Mouse (Mus musculus) C2C12 (cell line): ENCODE results near the gene Cda. TPM values are rescaled to one million over a fixed set of nuclear protein-coding genes. Genes with fewer than 3 reads are reported as not detected.

Experiments
- H3K27me3 ChIP-seq: one replicate; pipeline ENCODE4 v1.6.1; 2011; ENCODE audit not compliant: control insufficient read depth, insufficient read depth, insufficient read length
- H3K36me3 ChIP-seq: one replicate; pipeline ENCODE4 v1.6.1; 2011; ENCODE audit not compliant: control insufficient read depth, insufficient read depth
- H3K4me3 ChIP-seq: one replicate; pipeline ENCODE4 v1.5.1; 2011; ENCODE audit warnings: mild to moderate bottlenecking, control low read depth; ENCODE audit not compliant: poor library complexity, insufficient read depth, severe bottlenecking
- H3K79me2 ChIP-seq: one replicate; pipeline ENCODE4 v1.6.1; 2011; ENCODE audit not compliant: control insufficient read depth, insufficient read depth
- H3K79me3 ChIP-seq: one replicate; pipeline ENCODE4 v1.6.1; 2011; ENCODE audit warnings: low read depth, control low read depth
- H3ac ChIP-seq: one replicate; pipeline ENCODE3; 2011; ENCODE audit warnings: low read depth; ENCODE audit not compliant: control insufficient read depth, insufficient read length
- CEBPB ChIP-seq: IDR thresholded peaks from one replicate; pipeline ENCODE4 v1.6.1; 2011; ENCODE audit warnings: low read depth, mild to moderate bottlenecking, control low read depth, moderate library complexity
- CTCF ChIP-seq: IDR thresholded peaks from one replicate; pipeline ENCODE4 v1.5.1; 2011; ENCODE audit not compliant: control insufficient read depth, insufficient read depth, insufficient read length
- FOSL1 ChIP-seq: IDR thresholded peaks from one replicate; pipeline ENCODE4 v1.8.0; 2011; ENCODE audit warnings: mild to moderate bottlenecking, low read length; ENCODE audit not compliant: poor library complexity, insufficient read depth, severe bottlenecking
- MAX ChIP-seq: IDR thresholded peaks from one replicate; pipeline ENCODE4 v1.6.1; 2011; ENCODE audit warnings: mild to moderate bottlenecking, control low read depth
- MYOD1 ChIP-seq: IDR thresholded peaks from one replicate; pipeline ENCODE4 v1.6.1; 2011; ENCODE audit warnings: low read depth; ENCODE audit not compliant: control insufficient read depth, insufficient read length
- MYOG ChIP-seq: IDR thresholded peaks from one replicate; pipeline ENCODE4 v1.6.1; 2011; ENCODE audit not compliant: control insufficient read depth, insufficient read length; ENCODE audit errors: extremely low read depth
- USF1 ChIP-seq: IDR thresholded peaks from one replicate; pipeline ENCODE4 v1.6.1; 2011; ENCODE audit warnings: low read depth, mild to moderate bottlenecking, control low read depth, moderate library complexity
- polyA plus RNA-seq: library from polyadenylated mRNA; unstranded; fragments of >200 nt; fragmentation: generic; extraction: Trizol; gene quantifications from one replicate; pipeline ENCODE4 v1.2.1, GENCODE M21; 2012; ENCODE audit warnings: missing spikeins

Gene Cda
- polyA plus RNA-seq, 1 experiment: 8.7 TPM

DNA sequence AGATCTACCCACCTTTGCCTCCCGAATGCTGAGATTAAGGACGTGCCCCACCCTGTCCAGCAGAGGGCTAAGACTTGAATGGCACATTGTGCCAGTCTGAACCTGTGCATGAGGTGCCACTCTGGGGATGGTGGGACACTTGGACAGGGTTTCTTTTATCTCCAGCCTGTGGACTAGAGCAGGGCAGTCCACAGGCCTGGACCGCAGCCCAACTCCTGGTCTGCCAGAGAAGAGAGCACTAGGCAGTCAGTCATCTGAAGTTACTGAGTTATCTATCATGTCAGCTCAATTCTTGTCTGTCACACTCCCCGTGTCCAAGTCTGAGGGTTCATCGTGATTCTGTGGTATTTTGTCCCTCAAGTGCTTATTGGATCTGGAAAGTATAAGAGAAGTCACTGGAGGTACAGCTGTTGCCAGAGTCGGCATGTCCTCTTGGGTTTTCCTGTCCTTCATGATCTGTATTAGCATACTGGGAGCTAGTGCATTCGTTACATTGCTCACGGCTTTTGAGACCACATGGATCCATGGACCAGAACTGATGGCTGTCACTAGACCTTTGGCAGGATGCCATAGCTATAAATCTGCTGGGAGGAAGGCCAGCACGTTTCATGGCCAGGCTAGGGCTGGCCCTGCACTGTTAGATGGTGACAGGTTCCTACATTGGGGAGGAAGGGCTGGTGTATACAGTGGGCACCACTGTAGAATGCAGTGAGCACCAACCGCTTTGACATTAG is 14.2 kb downstream of the Cda start:
- TF ChIP-seq MYOD1: no peak
- no peak for TF ChIP-seq CEBPB
- TF ChIP-seq USF1: no peak
- TF ChIP-seq MAX: no peak
- no peak for TF ChIP-seq MYOG
- H3K79me2 ChIP-seq: no peaks in the 10 kb centered on the region
- H3K27me3 ChIP-seq: no peaks in the 10 kb centered on the region
- no peak overlapping the region for H3ac ChIP-seq
- H3K4me3 ChIP-seq: no peak overlapping the region
- H3K36me3 ChIP-seq: no peaks in the 10 kb centered on the region
- H3K79me3 ChIP-seq: no peaks in the 10 kb centered on the region

DNA sequence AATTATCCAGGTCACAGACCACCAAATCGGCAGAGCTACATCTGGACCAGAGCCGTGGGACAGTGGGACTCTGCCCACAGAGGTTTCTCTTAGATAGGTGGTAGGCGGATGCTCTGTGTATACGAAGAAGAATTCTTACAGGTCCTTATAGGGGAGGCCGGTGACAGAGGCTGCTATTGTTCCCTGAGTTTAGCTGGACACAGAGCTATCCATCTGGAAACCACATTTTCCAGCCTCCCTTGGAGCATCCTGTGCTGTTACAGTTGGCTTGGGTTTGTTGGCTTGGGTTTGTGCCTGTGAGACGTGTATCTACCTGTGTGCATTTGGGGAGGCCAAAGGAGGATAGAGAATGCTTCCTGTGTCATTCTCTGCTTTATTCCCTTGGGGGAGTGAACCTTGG is 15.1 kb downstream of the Cda start:
- TF ChIP-seq CTCF (no peak), USF1 (no peak), MYOD1 (no peak), FOSL1 (no peak), MAX (no peak), CEBPB (no peak), MYOG (no peak)
- no peaks in the 10 kb centered on the region for H3K79me3 ChIP-seq
- no peak overlapping the region for H3ac ChIP-seq
- H3K4me3 ChIP-seq: no peak overlapping the region
- H3K36me3 ChIP-seq: no peaks in the 10 kb centered on the region
- H3K79me2 ChIP-seq: no peaks in the 10 kb centered on the region
- no peaks in the 10 kb centered on the region for H3K27me3 ChIP-seq

DNA sequence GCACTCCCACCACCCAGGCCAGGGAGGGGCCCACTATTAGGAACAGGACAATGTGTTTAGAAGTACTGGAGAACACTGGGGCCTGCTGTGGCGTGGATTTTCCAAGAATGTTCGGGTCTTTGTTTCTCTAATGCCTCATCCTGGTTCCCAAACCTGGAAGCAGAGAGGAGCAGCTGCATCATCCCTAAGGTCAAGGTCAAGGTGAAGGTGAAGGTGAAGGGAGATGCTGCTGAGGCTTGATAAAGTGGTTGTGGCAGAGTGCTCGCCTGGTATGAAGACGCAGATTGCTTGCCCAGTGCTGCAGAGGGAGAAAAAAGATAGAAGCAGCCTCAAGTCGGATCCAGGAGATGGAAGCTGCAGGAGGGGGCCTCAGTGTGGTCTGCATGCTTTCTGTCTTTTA is 16.0 kb downstream of the Cda start:
- H3K79me3 ChIP-seq: no peaks in the 10 kb centered on the region
- no peak overlapping the region for H3K4me3 ChIP-seq
- no peaks in the 10 kb centered on the region for H3K79me2 ChIP-seq
- no peak overlapping the region for H3ac ChIP-seq
- H3K27me3 ChIP-seq: no peaks in the 10 kb centered on the region
- TF ChIP-seq MAX (no peak), CTCF (no peak), USF1 (no peak), CEBPB (no peak), MYOD1 (no peak), MYOG (no peak), FOSL1 (no peak)
- no peaks in the 10 kb centered on the region for H3K36me3 ChIP-seq

- H3K27me3 ChIP-seq: no peaks in the 10 kb centered on the region
- H3K4me3 ChIP-seq: no peak overlapping the region
- no peaks in the 10 kb centered on the region for H3K79me3 ChIP-seq
- no peaks in the 10 kb centered on the region for H3K79me2 ChIP-seq
- no peak overlapping the region for H3ac ChIP-seq
- no peak for TF ChIP-seq CEBPB
- H3K36me3 ChIP-seq: no peaks in the 10 kb centered on the region
These were observed 19.1 kb downstream of the Cda start for GRCm38 (mm10) chr4:138348716-138349115.

DNA sequence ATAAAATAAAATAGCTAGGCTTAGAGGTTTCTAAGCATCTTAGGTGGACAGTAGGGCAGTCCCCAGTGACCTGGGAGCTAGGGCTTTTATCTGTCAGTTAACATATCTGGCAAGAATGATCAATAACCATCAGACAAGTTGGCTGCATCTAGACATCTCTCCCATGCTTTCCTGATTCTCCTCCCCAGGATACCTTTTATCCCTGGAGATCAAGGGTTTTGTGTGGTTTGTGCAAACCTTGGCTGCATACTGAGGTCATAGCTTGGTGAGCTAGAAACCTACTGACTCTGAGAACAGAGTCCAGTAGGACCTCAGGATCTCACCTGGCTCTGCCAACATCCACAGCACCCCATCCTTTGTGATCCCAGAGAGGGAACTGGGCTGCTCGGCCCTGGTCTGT is 20.5 kb downstream of the Cda start:
- Histone ChIP-seq H3ac (no peak overlapping the region), H3K79me2 (no peaks in the 10 kb centered on the region), H3K79me3 (no peaks in the 10 kb centered on the region), H3K36me3 (no peaks in the 10 kb centered on the region), H3K27me3 (no peaks in the 10 kb centered on the region), H3K4me3 (no peak overlapping the region)
- TF ChIP-seq MYOD1: no peak
- TF ChIP-seq USF1: no peak
- no peak for TF ChIP-seq CEBPB
- no peak for TF ChIP-seq FOSL1

DNA sequence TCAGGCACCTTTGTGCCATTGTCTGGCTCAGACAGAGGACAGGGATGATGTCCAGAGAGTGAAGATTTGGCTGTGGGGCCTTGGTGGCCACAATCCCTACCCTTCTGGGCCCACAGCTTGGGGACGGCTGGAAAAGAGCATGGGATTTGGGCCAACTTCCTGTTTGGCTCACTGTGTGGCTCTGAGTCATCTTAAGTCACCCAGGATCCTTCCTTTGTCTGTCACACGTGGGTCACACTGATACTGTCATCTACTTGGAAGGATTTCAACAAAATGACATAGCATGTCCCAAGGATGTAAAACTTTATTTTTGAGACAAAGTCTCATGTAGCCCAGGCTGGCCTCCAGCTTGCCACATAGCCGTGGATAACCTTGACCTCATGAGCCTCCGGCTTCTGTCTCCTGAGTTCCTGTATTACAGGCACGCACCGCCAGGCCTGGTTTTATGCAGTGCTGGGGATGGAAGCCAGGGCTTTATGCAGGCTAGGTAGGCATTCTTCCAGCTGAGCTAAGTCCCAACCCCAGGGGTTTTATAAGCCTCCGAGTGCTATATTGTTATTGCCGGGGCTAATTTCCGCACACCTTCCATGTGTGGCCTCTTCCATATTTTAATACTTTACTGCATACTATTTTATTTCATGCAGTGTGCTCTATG is 22.8 kb downstream of the Cda start:
- Histone ChIP-seq H3K79me3 (no peaks in the 10 kb centered on the region), H3K79me2 (no peaks in the 10 kb centered on the region), H3K36me3 (no peaks in the 10 kb centered on the region), H3ac (no peak overlapping the region), H3K27me3 (no peaks in the 10 kb centered on the region), H3K4me3 (no peak overlapping the region)
- TF ChIP-seq USF1 (peak; percentile 54), MAX (peak; percentile 77), CEBPB (no peak), MYOG (no peak), MYOD1 (no peak), FOSL1 (peak; percentile 23), CTCF (no peak)
